18 mouse cellular contexts compared by ENCODE assay signal in genomic region chr16:26532287-26532686, GRCm38 (mm10). TPM values are rescaled to one million over a fixed set of nuclear protein-coding genes. Genes with fewer than 3 reads are reported as not detected.
"Had no signal": no experiment of that assay in that cellular context is flagged by ENCODE, and none has a peak within 500 bp of the region (broad histone marks: within the 10 kb centered on the region; RNA-seq: fewer than 3 reads in every experiment).

No protein-coding gene starts in this region.

- ATAC-seq: intestine, embryonic 15.5 days; midbrain, embryonic 15.5 days had no signal

- DNase-seq: kidney, adult 8-10 months; kidney, postnatal 25 days; layer of hippocampus, adult 9-11 months; liver; lung, adult 18-20 months; retina, postnatal 1 day; thymus, postnatal 36 days had no signal

- H3K27ac ChIP-seq: intestine, embryonic 15.5 days; limb, embryonic 12.5 days; liver, embryonic 14.5 days; midbrain, embryonic 15.5 days; neural tube, embryonic 13.5 days; stomach, embryonic 15.5 days had no signal

- H3K9ac ChIP-seq: intestine, embryonic 15.5 days; limb, embryonic 12.5 days; liver, embryonic 14.5 days; midbrain, embryonic 15.5 days; neural tube, embryonic 13.5 days; stomach, embryonic 15.5 days had no signal

- H3K4me2 ChIP-seq: intestine, embryonic 15.5 days; limb, embryonic 12.5 days; midbrain, embryonic 15.5 days; neural tube, embryonic 13.5 days; stomach, embryonic 15.5 days had no signal

- H3K4me1 ChIP-seq: intestine, embryonic 15.5 days; stomach, embryonic 15.5 days had no signal

- H3K27me3 ChIP-seq: intestine, embryonic 15.5 days; limb, embryonic 12.5 days; midbrain, embryonic 15.5 days; neural tube, embryonic 13.5 days; stomach, embryonic 15.5 days had no signal

- H3K4me3 ChIP-seq: intestine, embryonic 15.5 days; limb, embryonic 12.5 days; midbrain, embryonic 15.5 days; neural tube, embryonic 13.5 days; stomach, embryonic 15.5 days had no signal

- H3K36me3 ChIP-seq: intestine, embryonic 15.5 days; limb, embryonic 12.5 days; midbrain, embryonic 15.5 days; neural tube, embryonic 13.5 days; stomach, embryonic 15.5 days had no signal

- H3K9me3 ChIP-seq: intestine, embryonic 15.5 days; limb, embryonic 12.5 days; midbrain, embryonic 15.5 days; neural tube, embryonic 13.5 days; stomach, embryonic 15.5 days had no signal

RNA-seq across cellular contexts. Expression of gene Tmem207, which starts 5.7 kb away (rescaled TPM):
- total RNA-seq: left cerebral cortex, postnatal 36 days; megakaryocyte-erythroid progenitor cell, adult 5-6 weeks had no signal
- polyA plus RNA-seq: intestine, embryonic 15.5 days; limb, embryonic 12.5 days; liver, embryonic 14.5 days; lung, embryonic 16.5 days; spleen, adult 2 months; stomach, embryonic 15.5 days; thymus, postnatal 0 days had no signal
